Mouse (Mus musculus) B cell, adult (primary cell): ENCODE results near the gene Abcb8. TPM values are rescaled to one million over a fixed set of nuclear protein-coding genes. Genes with fewer than 3 reads are reported as not detected.

Experiments used
- total RNA-seq: library from RNA; stranded (reverse); gene quantifications from 4 replicates; pipeline ENCODE4 v1.2.4, GENCODE M21; 2023; ENCODE audit not compliant: inconsistent age

The Abcb8 gene
- 21.3 to 25.4 TPM (median 23.8 TPM) in 4 replicates for total RNA-seq

DNA sequence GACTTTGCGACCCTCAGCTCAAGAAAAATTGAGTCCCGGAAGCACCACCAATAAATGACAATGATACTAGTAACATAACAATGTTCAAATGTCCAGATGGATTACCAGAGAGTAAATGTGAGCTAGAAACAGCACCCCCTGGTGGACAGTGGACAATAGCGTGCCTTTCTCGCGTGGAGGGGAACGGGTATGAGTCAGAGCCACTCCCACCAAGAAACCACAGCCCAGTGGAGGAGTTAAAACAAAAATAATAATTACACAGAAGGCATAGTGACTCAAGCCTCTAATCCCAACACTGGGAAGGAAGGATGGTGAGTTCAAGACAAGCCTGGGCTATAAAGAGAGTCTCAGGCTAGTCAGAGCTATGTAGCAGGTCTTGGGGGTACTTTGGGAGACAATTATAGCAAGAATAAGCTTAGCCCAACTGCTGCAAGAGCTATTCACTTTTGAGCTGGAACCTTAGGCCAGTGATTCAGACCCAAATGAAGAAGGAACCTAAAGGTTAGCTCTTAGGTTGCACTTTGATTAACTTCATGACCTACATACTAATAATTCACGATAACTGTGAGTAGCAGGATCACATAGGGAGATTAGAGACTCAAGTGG lies at the start of gene Abcb8:
Gene Abcb8 (plus strand): TSS at position 272 of the 606 bp plus-strand sequence.

DNA sequence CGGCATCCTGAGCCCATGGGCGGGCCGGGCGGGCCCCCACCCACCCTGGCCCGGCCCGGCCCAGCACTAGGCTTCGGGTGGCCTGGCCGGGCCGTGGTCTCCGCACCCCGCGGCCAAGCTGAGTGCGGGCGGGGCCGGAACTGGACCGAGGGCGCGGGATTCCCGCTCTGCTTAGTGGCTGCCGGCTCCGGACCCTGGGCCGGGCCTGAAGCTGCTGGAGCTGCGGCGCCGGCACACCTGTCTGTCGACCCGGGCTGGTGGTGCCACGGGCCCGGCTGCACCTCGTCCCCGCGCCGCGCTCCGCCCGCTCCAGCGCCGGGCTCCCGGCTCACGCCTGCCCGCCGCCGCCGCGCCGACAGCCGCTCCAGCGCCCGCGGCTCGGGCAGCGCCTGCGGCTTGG lies 42.2 kb upstream of the Abcb8 start, which contains the start of gene Kcnh2:
Gene Kcnh2 (minus strand): TSS at position 327 of the 400 bp plus-strand sequence.

DNA sequence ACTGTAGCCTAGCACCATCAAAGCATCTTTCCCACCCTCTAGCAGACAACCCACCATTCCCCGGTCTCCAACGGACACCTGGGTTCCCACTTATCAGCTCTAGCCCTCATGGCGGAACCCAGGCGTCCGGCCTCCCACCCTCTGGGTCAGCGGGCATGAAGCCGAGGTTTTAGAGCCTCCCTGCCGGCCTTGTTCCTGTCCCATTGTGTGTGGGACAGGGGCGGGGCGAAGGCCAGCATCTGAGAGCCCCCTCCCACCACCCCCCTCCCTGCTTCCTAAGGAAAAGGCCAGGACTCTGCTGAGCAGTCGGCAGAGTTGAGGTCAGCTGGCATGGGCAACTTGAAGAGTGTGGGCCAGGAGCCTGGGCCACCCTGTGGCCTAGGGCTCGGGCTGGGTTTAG lies 29.0 kb upstream of the Abcb8 start, which contains the start of gene Nos3:
Gene Nos3 (plus strand): TSS at position 303 of the 400 bp plus-strand sequence.

DNA sequence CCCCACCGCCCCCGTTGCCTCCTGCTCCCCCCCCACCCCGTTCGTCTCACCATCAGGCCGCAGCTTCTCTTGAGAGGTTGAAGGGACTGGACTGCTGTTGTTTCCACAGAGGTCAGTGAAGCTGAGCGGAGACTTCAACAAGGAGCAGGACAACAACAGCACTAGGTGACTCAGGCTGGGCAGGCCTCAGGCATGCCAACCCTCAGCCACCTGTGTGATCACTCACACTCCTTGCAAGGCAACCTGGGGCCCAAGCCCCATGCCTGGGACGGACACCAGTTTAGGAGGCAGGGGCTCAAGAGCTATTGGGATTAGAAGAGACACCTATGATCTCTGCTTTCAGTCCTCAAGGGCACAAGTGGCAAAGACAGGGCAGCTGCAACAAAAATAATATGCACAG lies 1.6 kb upstream of the Abcb8 start, which contains the start of gene Atg9b:
Gene Atg9b (minus strand): TSS at position 280 of the 400 bp plus-strand sequence.

DNA sequence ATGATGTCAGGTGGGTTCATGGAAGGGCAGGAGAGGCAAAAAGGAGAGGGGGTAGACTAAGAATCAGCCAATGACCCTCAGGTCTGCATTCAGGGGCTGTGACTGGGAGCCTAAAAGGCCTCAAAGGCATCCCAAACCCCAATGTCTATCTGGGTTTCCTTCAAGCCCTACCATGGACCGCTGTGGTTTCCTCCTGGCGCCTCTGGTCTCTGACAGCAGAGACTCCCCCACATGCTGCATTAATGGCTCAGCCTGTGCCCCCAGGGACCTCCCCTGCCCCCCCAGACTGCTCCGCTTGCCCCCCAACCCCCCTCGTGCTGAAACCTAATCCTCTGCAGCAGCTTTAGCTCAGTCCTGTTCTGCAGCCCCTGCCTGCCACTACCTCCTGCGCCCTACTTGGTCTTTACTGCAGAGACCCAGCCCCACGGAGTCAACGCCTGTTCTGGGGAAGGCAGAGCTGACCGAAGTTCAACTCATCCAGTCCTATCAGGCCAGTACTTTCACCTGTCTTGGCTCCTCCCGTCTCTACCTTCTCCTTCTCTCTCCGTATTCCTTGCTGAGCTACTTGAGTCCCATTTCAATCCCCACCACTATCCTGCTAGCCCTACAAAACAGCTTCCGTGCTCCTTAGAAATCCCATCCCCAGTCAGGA lies 19.7 kb downstream of the Abcb8 start, which contains the start of gene Asic3:
Gene Asic3 (plus strand): TSS at position 351 of the 652 bp plus-strand sequence.

DNA sequence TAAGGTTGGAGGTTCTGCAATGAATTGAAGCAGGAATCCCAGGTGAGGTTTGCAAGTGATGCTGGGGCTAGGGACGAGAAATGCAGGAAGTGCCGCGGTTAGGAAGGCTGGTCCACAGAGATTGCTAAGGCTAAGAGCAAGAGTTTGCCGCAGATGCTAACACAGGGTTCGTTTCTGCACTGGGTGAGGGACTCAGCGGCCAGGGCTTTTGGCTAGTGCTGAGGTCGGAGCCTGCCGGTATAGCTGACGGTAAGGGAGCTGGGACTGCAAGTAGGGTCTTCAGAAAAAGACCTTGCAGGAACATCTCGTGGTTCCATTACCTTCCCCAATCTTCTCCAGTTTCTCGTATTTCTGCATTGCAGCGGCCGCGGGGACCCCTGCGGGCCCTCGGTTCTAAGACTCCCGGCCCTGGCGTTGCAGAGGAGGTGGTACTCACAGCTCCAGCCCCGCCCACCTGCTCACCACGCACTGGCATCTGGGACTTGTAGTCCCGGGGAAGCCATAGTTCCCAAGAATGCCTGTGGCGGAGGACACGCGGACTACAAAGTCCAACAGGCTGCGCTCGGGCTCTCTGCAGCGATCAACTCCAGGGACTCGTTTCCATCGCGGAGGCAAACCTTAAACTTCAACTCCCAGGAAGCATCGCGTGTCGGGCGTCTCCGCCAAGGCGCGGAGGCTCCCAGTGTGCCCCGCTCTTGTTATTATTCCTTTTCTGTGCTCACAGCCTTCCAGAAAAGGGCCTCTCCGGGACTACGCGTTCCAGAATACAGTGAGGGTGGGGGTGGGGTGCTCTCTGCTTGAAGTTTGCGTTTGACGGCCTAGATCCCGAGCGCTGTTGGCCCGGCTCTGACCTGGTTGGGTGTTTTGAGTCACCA lies 29.9 kb downstream of the Abcb8 start, which contains the start of the genes Cdk5 and Slc4a2:
Gene Cdk5 (minus strand): TSS at position 402 of the 875 bp plus-strand sequence.
Gene Slc4a2 (plus strand): TSS at position 709 of the 875 bp plus-strand sequence.

DNA sequence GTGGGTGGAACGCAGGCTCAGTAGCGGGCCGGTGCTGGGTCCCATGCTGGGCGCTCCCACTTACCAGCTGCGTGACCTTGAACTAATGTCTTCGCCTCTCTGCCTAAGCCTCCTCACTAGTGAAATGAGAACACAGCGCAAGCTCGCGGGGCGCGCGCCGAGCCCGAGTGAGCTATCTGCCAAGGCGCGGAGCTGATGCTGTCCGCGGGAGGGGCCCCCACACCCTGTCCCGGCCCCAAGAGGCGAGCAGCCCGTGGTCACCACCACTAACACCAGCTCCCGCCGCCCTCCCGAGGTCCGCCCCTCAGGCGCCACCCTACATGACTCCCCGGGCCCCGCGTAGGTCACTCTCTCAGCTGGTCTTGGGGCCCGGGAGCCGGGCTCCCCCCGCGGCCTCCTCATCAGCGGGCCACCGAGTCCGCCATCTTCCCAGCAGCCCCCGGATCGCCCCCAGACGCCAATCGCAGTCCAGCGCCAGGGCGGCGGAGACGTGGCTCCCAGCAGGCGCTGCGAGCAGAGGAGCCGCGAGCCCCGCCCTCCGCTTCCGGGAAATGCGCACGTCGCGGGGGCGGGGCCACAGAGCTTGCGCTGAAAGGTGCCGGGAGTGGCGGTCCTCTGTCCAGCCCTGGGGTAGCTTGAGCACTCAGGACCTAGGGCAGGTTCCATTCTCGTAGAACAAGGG lies 51.4 kb downstream of the Abcb8 start, which contains the start of gene Fastk:
Gene Fastk (minus strand): TSS at position 542 of the 682 bp plus-strand sequence.

DNA sequence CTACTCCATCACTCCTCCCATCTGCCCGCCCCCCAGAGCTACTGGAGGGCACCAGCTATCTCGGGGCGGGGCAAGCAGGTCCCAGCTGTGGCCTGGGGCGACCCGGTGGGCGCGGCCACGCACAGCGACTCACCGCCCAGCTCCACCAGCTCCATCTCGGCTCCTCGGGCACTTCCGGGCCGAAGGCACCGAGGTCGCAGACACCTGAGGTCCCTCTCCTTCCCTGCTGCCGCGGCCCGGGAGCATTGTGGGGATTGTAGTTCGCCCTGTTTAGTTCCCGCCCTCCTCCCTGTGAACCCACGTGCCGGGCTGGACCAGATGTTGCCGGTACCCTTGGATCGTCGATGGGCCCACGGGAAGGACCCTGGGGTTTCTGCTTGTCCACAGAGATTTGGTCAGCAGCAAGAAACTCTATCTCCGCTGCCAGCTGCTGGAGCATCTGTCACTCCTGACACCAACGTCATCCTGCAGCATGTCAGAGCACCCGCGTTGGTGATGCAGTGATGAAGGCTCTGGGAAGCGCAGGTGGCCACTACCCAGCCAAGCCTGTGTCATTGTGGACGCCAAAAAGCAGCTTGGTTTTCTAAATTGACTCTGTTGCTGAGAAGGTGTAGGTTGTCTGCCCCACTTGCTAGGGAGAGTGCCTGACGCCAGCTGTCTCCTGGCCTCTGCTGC lies 54.3 kb downstream of the Abcb8 start, which contains the start of gene Tmub1:
Gene Tmub1 (minus strand): TSS at position 231 of the 675 bp plus-strand sequence.

DNA sequence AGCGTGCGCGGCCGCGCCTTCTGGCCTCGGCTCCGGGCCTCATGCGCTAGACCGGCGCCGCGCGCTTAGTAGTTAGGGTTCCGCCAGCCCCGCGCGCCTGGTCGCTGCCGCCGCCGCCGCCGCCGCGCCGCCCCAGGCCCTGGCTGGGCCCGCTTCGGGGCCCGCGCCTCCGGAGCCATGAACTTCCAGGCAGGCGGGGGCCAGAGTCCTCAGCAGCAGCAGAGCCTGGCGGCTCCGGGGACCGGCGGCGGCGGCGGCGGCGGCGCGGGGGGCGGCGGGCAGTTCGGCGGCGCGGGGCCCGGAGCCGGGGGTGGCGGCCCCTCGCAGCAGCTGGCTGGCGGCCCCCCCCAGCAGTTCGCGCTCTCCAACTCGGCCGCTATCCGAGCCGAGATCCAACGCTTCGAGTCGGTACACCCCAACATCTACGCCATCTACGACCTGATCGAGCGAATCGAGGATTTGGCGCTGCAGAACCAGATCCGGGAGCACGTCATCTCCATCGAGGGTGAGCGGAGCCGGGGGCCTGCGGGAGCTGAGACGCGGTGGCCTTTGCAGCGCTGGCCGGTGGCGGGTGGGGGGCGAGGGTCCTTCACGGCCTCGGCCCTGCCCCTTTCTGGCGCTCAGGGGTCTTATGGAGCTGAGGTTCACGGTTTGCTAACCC lies 58.7 kb downstream of the Abcb8 start, which contains the start of gene Agap3:
Gene Agap3 (plus strand): TSS at position 148 of the 661 bp plus-strand sequence.

Other genes with a start within 250 kb of the Abcb8 start
- 12.5 to 19.8 TPM (median 14.3 TPM) in 4 replicates for gene Nupl2, start 228.7 kb upstream of the Abcb8 start, total RNA-seq
- gene Kcnh2, start 42.1 kb upstream of the Abcb8 start, total RNA-seq, result not detected in 4 replicates
- gene Nos3, start 28.9 kb upstream of the Abcb8 start, total RNA-seq, result 0.15 to 0.35 TPM (median 0.32 TPM) in 4 replicates
- not detected in 4 replicates for gene Atg9b, start 1.5 kb upstream of the Abcb8 start, total RNA-seq
- not detected in 4 replicates for gene Asic3, start 19.7 kb downstream of the Abcb8 start, total RNA-seq
- gene Cdk5, start 29.9 kb downstream of the Abcb8 start, total RNA-seq, result 31.0 to 38.3 TPM (median 34.1 TPM) in 4 replicates
- gene Slc4a2, start 30.2 kb downstream of the Abcb8 start, total RNA-seq, result 61.9 to 68.1 TPM (median 62.6 TPM) in 4 replicates
- gene Fastk, start 51.6 kb downstream of the Abcb8 start, total RNA-seq, result 83.5 to 99.7 TPM (median 90.5 TPM) in 4 replicates
- gene Tmub1, start 54.2 kb downstream of the Abcb8 start, total RNA-seq, result 24.9 to 27.6 TPM (median 26.1 TPM) in 4 replicates
- 40.0 to 49.3 TPM (median 44.5 TPM) in 4 replicates for gene Agap3, start 58.5 kb downstream of the Abcb8 start, total RNA-seq
- gene Gbx1, start 133.5 kb downstream of the Abcb8 start, total RNA-seq, result not detected in 4 replicates
- gene Asb10, start 147.3 kb downstream of the Abcb8 start, total RNA-seq, result not detected in 4 replicates
- not detected in 4 replicates for gene 4931409K22Rik, start 163.1 kb downstream of the Abcb8 start, total RNA-seq
- gene Abcf2, start 183.8 kb downstream of the Abcb8 start, total RNA-seq, result 37.4 to 43.1 TPM (median 40.0 TPM) in 4 replicates
- gene Chpf2, start 193.1 kb downstream of the Abcb8 start, total RNA-seq, result 34.0 to 42.1 TPM (median 40.7 TPM) in 4 replicates
- 0.45 TPM in 1 of 4 replicates, not detected in the others for gene Smarcd3, start 230.7 kb downstream of the Abcb8 start, total RNA-seq